Mouse (Mus musculus): Measurements from ENCODE around the gene Slc5a5.

Gene Slc5a5

DNA sequence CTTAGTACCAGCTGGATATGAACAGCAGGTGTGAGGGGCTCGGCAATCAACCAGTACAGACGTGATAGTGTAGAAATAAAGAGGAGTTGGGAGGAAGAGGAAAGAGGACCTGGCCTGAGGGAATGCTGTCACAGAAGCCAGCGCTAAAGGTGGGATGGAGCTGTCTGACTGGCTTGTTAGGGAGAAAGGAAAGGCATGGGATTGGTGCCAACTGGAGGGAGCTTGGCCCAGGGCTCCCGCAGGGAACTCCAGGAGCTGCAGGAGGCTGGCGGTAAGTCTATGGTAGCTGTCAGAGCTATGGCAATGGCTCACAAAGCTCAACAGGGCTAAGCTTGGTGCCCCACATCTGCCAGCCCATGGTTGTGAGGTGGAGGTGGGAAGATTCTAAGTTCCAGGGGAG lies 9.7 kb upstream of the Slc5a5 start:
- DNase-seq = no peak

DNA sequence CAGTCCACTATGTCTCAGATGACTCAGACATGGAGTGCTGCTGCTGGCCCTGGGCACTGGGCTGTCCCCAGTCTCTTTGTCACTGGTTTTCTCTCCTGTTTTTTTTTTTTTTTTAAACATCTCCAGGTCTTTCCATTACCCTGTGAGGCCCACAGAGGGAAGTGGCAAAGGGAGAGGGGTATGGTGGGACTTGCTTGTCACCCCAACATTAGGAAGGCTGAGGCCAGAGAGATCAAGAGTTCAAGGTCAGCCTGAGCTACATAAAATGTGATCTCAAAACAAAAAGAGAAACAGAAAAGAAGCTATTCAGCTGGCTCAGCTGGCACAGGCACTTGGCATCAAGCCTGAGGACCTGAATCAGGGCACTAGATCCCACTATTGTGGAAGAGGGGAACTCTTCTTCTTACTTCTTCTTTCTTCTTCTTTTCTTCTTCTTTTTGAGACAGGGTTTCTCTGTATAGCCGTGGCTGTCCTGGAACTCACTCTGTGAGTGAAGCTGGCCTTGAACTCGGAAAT lies 8.4 kb upstream of the Slc5a5 start:
- DNase-seq = peak; percentile 84

DNA sequence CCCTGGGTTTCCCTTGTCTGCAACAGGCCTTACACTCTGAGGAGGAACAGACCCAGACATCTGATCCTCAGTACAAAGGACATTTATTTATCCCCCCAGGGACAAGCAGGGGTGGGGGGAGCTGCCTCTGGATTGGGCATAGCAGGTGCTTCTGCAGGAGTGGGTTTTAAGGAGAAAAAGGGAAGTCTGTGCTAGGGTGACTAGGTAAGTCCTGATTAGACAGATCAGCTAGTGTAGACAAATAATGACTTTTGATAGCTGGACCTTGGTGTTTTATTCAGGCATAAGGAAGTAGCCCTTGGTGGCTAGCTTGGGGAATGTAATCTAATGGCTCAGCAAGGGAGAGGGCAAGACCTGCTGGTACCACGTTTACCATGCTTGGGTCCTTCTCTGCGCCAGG lies 6.7 kb upstream of the Slc5a5 start:
- DNase-seq = peak; percentile 85

DNA sequence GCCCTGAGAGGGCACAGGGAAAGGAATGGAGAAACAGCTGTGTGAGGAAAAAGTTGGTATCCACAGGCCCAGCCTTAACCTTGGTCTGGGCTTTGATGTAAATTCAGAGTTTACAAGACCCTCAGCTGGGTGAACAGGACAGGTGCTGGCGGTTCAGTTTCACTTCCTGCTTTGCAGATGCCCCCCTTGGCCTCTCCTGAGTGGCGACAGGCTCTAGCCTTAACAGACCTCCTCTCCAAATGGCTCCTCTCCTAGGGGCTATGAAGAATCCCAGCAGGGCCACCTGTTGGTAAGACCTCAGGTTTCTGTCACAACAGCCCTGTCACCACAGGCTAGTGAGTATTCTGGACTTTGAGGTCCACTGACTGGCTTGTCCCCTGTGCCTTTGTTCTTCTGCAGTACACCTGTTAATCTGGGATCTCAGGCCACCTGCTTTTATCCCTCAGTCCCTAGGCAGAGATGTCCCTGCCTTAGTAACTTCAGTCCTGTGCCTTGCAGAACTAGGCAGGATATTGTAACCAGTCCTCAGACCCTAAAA lies 6.2 kb upstream of the Slc5a5 start:
- DNase-seq = peak; percentile 91

DNA sequence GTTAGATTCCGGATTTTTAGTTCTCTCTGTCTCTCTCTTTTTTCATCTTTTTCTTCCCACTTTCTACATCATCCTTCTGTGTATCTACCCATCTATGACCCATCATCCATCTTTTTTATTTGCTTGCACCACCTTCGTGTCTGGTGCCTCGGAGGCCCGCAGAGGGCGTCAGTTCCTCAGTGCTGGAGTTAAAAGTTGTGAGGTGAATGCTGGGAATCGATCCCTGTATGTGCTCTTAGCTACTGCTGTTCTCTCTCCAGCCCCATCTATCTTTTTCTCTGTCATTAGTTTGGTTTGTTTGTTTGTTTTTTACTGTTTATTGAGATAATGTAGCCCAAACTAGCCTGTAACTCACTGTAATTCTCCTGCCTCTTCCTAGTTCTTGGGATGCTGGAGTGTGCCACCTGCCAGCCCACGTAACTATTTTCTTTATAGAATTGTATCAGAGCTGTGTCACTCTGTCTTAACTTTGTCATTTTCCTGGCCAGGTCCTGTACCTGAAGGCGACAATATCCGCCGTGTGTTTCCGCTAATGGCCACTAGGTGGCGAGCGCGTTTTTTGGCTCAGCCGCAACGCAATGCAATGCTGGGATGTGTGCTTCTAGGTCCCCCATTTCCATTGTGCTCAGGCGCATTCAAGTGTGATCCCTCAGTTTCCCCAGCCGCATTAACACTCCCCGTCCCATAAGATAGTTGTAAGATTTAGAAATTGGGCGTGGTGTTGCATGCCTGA lies 5.3 kb upstream of the Slc5a5 start:
- DNase-seq = peak; percentile 98

DNA sequence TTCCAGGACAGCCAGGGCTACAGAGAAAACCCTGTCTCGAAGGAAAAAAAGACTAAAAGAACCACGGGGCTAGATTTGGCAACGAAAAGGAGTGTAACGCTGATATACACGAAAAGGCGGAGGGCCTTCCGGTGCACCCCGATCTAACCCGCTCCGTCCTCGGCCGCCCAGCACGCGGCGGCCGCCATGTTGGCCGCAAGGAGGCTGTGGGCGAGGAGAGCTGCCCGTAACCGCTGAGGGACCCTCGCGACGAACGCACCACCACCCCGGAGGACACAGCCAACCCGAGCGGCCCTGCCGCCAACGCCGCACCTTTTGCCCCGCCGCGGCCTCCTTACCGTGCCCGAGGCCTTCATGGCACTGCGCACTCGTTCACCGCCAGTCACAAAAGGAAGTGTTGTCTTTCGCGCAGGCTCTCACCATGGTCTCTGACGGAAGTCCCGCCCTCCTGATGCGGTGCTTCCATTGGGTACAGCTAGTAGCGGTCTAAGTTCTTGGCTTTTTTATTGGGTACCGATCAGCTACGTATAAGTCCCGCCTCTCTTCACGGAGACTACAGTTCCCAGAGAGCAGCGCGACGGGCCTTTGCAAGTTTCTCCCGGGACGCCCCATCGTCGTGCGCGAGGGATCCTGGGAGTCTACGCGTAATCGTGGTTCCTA lies 4.6 kb upstream of the Slc5a5 start, which contains the start of gene Rpl18a:
Gene Rpl18a (minus strand): TSS at position 392 of the 660 bp plus-strand sequence.
- DNase-seq = peak; percentile 100

DNA sequence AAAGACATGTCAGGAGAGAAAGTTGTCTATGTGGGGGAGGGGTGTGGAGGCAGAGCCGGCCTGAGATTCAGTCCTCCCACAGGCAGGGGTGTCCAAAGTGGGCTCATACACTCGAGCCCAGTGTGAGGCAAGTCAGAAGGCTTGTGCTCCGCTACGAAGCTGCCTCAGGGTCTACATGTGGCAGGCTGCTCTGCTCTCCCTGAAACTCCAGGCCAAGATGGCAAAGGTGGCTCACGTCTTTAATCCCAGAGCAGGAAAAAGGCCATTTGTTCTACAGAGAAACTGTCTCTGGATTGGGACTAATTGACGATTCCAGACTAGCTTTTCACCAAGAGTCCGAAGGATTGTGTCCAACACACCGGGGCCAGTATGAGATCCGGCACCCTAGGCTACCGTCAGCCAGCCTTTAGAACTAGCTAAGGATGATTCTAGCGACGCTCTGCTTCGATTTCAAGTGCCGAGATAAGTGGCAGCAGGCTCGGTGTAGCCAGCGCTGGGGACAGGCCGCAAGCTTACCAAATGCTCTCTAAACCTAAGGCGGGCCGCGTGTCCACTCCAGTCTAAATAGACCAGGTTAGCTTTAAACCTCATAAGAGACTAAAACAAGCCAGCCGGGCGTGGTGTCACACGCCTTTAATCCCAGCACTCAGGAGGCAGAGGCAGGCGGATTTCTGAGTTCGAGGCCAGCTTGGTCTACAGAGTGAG lies 3.9 kb upstream of the Slc5a5 start:
- peak; percentile 91 for DNase-seq

DNA sequence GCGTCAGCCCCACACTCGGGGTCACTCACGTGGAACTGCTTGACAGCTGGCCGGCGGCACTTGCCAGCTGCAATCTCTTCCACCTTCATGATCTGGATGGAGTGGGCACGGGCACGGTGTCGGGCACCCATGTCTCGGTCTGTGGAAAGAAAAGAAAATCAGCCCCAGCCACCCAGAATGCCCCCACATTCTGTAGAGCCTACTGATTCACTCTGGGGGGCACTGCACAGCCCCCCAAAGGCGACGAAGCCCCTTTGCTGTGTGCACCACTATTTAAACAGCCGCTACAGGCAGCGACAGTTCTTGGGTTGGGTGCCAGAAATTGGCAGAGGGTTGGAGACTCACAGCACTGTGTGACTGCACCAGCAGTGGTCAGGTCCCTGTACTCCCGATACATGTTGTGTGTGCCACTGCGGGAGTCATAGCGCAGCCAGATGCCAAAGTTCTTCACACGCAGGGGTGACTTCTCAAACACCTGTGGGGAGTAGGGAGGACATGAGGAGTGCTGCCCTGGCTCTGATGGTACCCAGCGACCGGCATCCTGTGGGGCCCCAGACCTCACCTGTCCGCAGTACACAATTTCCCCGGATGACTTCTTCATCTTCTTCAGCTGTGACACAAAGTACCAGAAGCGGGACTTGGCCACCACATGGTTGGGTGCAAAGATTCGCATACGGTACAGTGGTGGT lies 3.2 kb upstream of the Slc5a5 start:
- peak; percentile 92 for DNase-seq

DNA sequence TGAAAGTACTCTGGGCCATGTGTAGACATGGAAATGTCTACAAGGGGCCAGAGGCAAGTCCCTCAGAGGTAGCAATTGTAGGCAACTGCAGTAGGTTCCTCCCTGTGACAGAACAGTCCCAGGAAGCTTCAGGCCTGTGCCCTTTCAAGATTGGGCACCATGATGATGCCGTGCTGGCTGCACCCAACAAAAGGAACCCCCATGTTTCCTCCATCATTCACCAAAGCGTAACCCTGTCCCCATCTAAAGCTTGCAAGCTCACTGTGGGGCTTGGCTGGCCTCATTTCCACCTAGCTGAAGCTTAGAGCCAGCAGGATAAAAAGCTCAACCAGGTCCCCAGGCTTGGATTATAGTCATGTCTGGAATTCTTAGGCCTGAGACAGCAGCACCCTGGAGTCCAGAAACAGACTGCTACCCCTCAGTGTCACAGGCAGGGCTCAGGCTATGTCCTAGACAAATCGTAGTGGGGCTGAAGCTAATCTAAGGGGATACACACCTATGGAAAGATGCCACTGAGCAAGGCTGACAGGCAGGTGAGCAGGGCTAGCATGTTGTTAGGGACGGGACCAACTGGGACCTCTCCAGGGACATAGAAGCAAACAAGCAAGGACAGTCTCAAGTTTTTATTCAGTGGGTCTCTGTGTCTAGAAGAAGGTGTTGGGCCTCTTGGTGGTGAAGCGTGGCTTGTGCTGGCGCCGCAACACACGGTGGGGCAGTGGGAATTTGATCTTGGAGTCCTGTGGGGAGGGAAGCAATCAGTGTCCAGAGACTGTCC lies 2.4 kb upstream of the Slc5a5 start:
- DNase-seq = peak; percentile 91

DNA sequence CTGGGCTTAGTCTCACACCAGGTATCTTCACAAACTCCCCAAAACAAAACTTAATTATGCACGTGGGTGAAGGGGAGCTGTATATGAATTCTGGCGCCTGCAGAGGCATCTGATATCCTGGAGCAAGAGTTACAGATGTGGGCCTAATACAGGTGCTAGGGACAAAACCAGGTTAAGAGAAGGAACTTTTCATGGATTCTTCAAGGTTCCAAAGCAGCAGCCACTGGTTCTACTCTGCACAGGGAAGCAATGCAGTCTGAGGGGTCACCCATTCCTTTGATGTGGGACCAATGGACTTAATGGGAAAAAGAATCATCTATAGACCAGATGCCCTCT lies 1.8 kb upstream of the Slc5a5 start:
- no peak for DNase-seq

DNA sequence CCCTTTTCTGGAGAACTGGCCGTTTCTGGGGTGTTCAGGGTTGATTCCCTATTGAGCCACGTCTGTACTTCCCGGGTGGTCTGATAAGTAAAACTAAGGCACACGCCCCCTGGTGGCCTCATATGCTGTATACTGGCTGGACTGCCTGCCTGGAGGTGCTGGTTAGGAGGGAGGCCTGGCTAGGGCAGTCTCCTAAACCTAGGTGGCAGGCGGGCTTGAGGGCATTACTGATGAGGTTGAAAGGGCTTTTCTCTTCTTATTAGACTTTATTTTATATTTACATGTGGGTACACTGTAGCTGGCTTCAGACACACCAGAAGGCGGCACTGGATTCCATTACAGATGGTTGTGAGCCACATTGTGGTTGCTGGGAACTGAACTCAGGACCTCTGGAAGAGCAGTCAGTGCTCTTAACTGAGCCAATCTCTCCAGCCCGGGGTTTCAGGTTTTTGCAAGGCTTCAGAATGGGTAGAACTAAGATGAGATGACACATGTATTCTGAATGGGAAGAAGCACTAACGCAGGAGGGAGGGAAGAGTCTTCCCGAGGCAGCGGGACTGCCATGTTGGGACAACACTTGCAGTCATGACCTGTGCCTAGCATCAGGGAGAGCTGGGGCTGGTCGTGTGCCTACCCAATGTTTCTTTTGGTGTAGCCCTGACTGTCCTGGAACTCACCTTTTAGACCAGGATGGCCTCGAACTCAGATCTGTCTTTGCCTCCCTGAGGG lies 1.3 kb upstream of the Slc5a5 start:
- DNase-seq = peak; percentile 96

DNA sequence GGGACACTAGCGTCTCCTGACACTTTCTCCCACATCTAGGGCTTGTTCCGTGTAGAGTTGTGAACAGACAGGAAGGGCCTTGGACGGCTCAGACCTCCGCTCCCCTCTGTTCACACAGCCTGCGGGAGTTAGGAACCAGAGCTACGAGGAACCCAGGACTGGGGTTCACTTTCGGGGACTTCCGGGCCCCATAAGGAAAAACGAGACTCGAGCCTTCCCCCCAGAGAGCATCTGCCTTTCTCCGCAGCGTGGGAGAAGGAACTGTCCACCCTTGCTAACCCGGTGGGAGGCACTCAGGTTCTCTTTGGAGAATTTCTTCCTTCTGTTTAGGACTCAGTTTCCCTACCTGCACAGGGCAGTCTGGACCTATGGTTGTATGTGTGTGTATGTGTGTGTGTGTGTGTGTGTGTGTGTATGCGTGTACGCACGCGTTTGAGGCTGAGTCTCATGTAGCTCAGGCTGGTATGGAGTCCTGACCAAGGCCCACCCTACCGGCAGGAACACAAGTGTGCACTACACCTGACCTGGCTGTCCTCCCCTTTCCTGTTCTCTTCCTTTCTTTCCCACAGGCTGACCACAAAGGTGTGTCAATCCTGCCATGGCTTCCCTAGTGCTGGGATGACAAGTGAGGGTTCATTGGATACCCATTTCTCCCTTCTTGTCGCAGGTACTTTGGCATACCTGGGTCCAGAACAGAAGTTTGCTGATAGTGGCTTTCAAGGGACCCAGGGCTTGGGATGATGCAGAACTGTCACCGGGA lies 519 bp upstream of the Slc5a5 start:
- no peak for DNase-seq

DNA sequence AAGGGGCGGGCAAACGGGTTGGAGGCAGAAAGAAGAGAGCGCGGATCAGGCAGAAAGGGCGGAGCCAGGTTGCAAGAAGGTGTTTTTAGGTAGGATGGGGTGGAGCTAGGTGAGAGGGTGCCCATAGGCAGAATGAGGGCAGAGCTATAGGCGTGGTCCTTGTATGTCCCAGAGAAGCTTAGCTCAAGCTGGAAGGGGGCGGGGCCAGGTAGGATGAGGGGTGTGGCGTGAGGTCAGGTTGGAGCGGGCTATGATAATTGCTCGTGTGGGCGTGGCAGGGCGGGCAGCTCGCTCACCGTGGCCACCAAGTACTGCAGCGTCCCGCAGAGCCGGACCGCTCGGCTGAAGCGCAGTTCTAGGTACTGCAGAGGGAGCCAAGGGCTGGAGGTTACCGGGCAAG lies 1.2 kb downstream of the Slc5a5 start:
- no peak for DNase-seq

DNA sequence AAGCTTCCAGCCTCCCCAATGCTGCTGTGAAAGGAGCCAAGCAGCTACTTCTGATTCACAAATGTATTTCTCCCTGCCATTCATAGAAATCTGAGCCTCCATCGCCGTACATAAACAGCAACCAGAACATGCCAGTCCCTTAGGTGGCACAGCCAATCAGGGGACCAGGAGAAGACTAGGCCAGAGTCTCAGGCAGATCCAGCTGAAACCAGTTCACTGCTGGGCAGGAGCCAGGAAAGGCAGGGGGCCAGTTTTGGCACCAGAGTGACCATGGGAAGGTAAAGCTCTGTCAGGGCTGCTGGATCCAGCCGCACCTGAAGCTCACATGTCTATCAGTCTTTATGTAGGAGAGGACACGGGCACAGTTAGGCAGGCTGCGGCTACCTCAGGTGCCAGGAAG lies 1.9 kb downstream of the Slc5a5 start:
- no peak for DNase-seq

DNA sequence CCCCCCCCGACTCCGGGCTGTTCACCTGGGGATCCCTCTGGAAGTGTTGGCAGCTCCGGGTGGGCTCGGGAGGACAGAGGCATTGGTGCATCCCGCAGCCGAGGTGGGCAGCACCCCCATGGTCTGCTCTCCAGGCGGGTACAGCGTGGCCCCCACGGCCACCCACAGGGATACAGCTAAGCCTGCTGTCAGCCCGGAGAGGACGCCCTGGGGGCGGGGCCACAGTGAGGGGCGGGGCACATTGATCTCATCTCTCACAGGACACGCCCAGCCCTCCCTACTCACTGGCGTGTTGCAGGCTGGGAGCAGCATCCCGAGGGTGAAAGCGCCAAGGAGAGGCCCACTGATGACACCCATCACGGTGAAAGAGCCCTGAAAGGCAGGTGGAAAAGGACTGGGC lies 4.9 kb downstream of the Slc5a5 start:
- DNase-seq = no peak

DNA sequence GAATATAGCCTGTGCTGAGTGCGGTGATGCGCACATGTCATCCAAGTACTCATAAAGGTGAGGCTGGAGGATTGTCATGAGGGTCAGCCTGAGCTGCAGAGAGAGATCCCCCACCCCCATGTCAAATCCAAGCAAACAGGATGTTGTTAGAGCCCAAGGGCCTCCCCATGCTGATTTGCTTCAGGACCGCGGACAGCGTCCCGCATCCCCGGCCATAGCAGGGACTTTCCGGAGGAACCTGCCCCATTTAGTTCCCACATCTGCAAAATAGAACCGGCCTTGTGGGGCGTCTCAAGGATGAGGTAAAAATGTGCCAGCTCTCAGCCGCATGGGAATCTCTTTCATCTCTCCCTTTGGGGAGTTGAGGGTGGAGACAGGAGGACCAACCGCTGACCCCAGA lies 6.9 kb downstream of the Slc5a5 start:
- DNase-seq = no peak

DNA sequence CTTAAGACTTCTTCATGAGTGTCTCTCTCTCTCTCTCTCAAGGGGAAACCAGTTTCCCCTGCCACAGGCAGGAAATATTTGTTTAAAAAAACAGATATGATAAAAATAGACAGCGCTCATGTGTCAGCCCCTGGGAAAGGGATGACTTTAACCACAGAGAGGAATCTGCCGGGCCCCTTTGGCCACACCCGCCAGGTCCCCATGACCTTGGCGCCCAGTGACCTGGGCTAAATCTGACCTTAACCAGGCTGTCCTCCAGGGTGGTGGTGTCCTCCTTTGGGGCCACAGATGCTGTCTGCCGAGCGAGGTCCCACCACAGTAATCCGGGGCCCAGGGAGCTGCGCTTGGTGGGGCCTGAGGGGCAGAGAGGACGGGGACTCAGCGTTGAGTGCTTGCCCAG lies 7.9 kb downstream of the Slc5a5 start:
- DNase-seq = peak; percentile 91

DNA sequence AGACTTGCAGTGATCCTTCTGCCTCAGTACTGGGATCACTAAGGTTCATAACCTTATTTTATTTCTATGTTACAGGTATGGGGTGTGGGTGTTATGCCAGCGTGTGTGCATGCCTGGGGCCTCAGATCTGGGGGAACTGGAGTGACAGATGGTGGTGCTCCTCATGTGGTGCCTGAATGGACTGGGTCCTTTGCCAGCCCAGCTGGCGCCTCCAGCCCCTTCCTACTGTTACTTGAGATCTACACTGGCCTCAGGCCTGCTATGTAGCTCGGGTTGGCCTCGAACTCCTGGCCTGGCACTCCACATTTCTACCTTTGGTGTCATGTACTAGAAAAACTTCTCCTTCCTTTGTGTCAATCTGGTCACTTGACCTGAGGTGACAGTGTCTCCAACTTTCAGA lies 8.4 kb downstream of the Slc5a5 start:
- DNase-seq = no peak

DNA sequence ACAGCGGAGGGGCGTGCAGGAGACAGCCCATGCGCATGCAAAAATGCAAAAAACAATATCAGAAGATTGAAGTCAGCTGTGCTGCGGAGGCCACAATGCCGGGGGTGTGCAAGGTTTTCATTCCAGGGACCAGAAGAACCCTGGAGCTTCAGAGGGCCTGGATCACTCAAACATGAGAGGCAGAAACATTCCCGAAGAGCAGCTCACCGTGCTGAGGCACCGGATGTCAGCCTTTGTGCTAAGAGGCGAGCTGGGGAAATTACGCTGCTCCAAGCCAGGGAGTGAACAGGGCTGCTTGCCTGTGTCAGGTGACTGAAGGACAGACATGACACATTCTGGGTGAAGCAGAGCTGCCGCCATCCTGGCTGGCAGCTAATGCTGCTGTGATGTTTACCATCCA lies 12.0 kb downstream of the Slc5a5 start:
- DNase-seq = peak; percentile 94

DNA sequence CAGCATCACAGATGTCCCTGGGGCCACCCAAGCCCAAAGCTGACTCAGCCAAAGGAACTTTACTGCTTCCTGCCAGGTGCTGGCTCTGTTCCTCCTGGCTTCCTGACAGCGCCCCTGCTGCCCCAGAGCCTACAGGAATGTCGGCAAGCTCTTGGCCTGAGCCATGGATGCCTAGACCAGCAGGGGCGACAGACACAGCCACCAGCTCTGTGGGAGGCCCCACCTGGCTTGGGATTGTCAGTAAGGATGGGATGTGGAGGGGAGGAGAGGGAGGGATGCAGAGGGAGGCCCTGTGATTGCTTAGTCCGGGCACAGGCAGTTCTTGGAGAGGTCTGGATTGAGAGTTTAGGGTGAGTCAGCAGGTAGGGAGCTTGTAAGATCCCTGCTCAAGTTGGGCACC lies 12.4 kb downstream of the Slc5a5 start:
- peak; percentile 96 for DNase-seq

DNA sequence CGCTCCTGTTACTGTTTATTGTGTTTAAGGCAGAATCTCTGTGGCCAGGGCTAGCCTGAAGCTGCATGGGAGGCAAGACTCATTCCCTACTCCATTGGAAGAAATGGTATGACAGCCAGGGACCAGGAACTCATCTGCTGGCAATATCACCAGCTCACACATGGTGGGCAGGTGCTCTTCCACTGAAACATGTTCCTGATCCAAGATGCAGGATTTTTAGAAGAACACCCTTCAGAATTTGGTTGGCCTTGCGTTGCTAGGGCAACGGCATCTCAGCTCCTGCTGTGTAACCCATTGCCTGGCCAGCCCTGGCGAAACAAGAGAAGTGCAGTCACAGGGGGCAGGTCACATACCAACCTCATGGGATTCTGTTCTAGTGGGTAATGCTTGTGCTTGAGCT lies 13.1 kb downstream of the Slc5a5 start:
- no peak for DNase-seq
